Mouse (Mus musculus) myocyte (in vitro differentiated cells): ENCODE results near the gene Lrrc66.

Source experiments
- E2F4 ChIP-seq: IDR thresholded peaks from one replicate; pipeline ENCODE4 v1.6.1; 2011; ENCODE audit warnings: mild to moderate bottlenecking, control low read depth, moderate library complexity; ENCODE audit not compliant: insufficient read depth
- MAX ChIP-seq: IDR thresholded peaks from one replicate; pipeline ENCODE4 v1.6.1; 2011; ENCODE audit warnings: low read depth, mild to moderate bottlenecking, control low read depth
- MYOD1 ChIP-seq, 3 experiments: IDR thresholded peaks; one replicate each; pipeline ENCODE4 v1.6.1; 2011; ENCODE audit warnings: control low read depth in 2 of 3, low read depth in 2 of 3, mild to moderate bottlenecking in 2 of 3, moderate library complexity in 1 of 3; ENCODE audit not compliant: insufficient read length in 2 of 3, control insufficient read depth in 1 of 3
- POLR2A ChIP-seq: IDR thresholded peaks from one replicate; pipeline ENCODE4 v1.6.1; 2011; ENCODE audit warnings: low read depth, mild to moderate bottlenecking, control low read depth, moderate library complexity; ENCODE audit not compliant: insufficient read length
- POLR2AphosphoS2 ChIP-seq: IDR thresholded peaks from one replicate; pipeline ENCODE4 v1.6.1; 2011; ENCODE audit warnings: low read depth, control low read depth; ENCODE audit not compliant: insufficient read length
- REST ChIP-seq: IDR thresholded peaks from one replicate; pipeline ENCODE4 v1.6.1; 2011; ENCODE audit warnings: mild to moderate bottlenecking, control low read depth, moderate library complexity; ENCODE audit not compliant: insufficient read depth, insufficient read length
- TCF12 ChIP-seq: IDR thresholded peaks from one replicate; pipeline ENCODE4 v1.6.1; 2011; ENCODE audit warnings: mild to moderate bottlenecking, control low read depth; ENCODE audit not compliant: poor library complexity, insufficient read depth, severe bottlenecking
- USF1 ChIP-seq: IDR thresholded peaks from one replicate; pipeline ENCODE4 v1.6.1; 2011; ENCODE audit warnings: low read depth, mild to moderate bottlenecking, control low read depth, moderate library complexity

- TF ChIP-seq USF1 (no peak), POLR2A (no peak), TCF12 (no peak), MAX (no peak), E2F4 (no peak), REST (no peak), MYOD1 (IDR thresholded peaks at IDR 0.05; ENCODE audit: control insufficient read depth in 1 of 3, insufficient read length in 2 of 3, low read depth in 2 of 3) (no peak), POLR2AphosphoS2 (no peak)
Measured at GRCm38 (mm10) chr5:73667877-73668276, 35.6 kb upstream of the Lrrc66 start.
